25 mouse cellular contexts compared by ENCODE assay signal in the genomic region with DNA sequence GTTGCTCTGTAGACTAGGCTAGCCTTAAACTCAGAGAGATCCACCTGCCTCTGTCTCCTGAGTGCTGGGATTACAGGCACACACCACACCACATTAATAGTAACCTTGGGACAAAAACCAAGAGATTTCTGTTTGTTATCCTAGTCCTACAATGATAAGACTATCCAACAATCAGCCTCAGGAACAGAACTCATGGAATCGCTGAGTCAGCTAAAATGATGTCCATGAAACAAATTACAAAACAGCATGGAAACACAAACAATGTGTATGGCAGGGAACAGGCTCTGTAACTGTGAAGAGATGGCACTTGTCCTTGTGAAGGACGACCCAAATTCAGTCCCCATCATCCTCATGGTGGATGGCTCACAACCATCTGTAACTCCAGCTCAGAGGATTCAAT. TPM values are rescaled to one million over a fixed set of nuclear protein-coding genes. Genes with fewer than 3 reads are reported as not detected.
DNase-seq lines count a peak whose midpoint lies in the region; ATAC-seq and TF ChIP-seq lines count a peak whose summit lies in the region.
"Had no signal": no experiment of that assay in that cellular context is flagged by ENCODE, and none has a peak within 500 bp of the region (broad histone marks: within the 10 kb centered on the region; RNA-seq: fewer than 3 reads in every experiment).

No protein-coding gene starts in this region.

- H3K27me3 ChIP-seq in liver, adult 2 months (ENCODE audit: control insufficient read depth, insufficient read depth, low read length) = no peaks in the 10 kb centered on the region
- no peaks in the 10 kb centered on the region for H3K27me3 ChIP-seq in liver, embryonic 11.5 days (replicated peaks; ENCODE audit: control insufficient read depth, insufficient read depth, low read length)
- H3K27me3 ChIP-seq: embryonic facial prominence, embryonic 13.5 days; embryonic facial prominence, embryonic 15.5 days; forebrain, embryonic 12.5 days; Patski had no signal

- H3K4me2 ChIP-seq in liver, embryonic 11.5 days = no peak overlapping the region
- H3K4me2 ChIP-seq: embryonic facial prominence, embryonic 13.5 days; embryonic facial prominence, embryonic 15.5 days; forebrain, embryonic 12.5 days had no signal

- no peak overlapping the region for H3K4me3 ChIP-seq in liver, adult 2 months (ENCODE audit: insufficient read depth, low read depth, low read length)
- no peak overlapping the region for H3K4me3 ChIP-seq in liver, embryonic 11.5 days (ENCODE audit: low read depth, low read length)
- no peak overlapping the region for H3K4me3 ChIP-seq in ES-E14 (ENCODE audit: insufficient read depth in 1 of 2, low read depth in 1 of 2, low read length in 2 of 2, poor library complexity in 1 of 2, severe bottlenecking in 1 of 2)
- H3K4me3 ChIP-seq in gastrocnemius, adult 2 months = no peak overlapping the region
- H3K4me3 ChIP-seq: embryonic facial prominence, embryonic 13.5 days; embryonic facial prominence, embryonic 15.5 days; erythroblast, embryonic 14.5 days; forebrain, embryonic 10.5 days; forebrain, embryonic 12.5 days had no signal

- H3K27ac ChIP-seq in liver, adult 2 months (replicated peaks; ENCODE audit: insufficient read depth, low read depth, low read length) = no peak overlapping the region
- H3K27ac ChIP-seq in liver, embryonic 11.5 days (ENCODE audit: low read depth, low read length) = no peak overlapping the region
- no peak overlapping the region for H3K27ac ChIP-seq in ES-E14 (ENCODE audit: insufficient read depth, low read depth, low read length, poor library complexity, severe bottlenecking)
- no peak overlapping the region for H3K27ac ChIP-seq in gastrocnemius, adult 2 months
- H3K27ac ChIP-seq: embryonic facial prominence, embryonic 13.5 days; embryonic facial prominence, embryonic 15.5 days; forebrain, embryonic 10.5 days; forebrain, embryonic 12.5 days had no signal

- TF ChIP-seq CTCF in liver, adult 2 months (IDR thresholded peaks at IDR 0.05; ENCODE audit: low read depth, low read length) = no peak
- no peak for TF ChIP-seq CTCF in gastrocnemius, adult 2 months (IDR thresholded peaks at IDR 0.05)

- H3K36me3 ChIP-seq in liver, adult 2 months (ENCODE audit: control insufficient read depth, insufficient read depth, low read length) = peaks cover 12% of the 10 kb centered on the region
- H3K36me3 ChIP-seq in liver, embryonic 11.5 days (ENCODE audit: control insufficient read depth, insufficient read depth, low read length) = peaks cover 5% of the 10 kb centered on the region
- peaks cover 8% of the 10 kb centered on the region for H3K36me3 ChIP-seq in ES-E14 (ENCODE audit: control insufficient read depth, insufficient read depth, low read length, poor library complexity, severe bottlenecking)

- DNase-seq in liver, adult 2 months (ENCODE audit: extremely low read depth, low read depth, low spot score) = peak; percentile 57
- no peak for DNase-seq in liver, embryonic 11.5 days (ENCODE audit: low spot score)
- DNase-seq in ES-E14 (ENCODE audit: low read depth, low spot score) = no peak
- DNase-seq in gastrocnemius, adult 2 months = no peak
- DNase-seq: adrenal gland, adult 8-10 months; adrenal gland, postnatal 14 days; adrenal gland, postnatal 36 days; cerebellum, adult 11 months; cerebellum, adult 18-20 months; cerebellum, adult 8-10 months; cerebellum, adult 9-11 months; cerebellum, postnatal 14 days; cerebellum, postnatal 36 days; embryo, embryonic 11 days had no signal

- no peaks in the 10 kb centered on the region for H3K9me3 ChIP-seq in liver, embryonic 11.5 days (ENCODE audit: control insufficient read depth, low read length)
- no peaks in the 10 kb centered on the region for H3K9me3 ChIP-seq in ES-E14 (ENCODE audit: control insufficient read depth, insufficient read depth, low read depth, low read length)
- H3K9me3 ChIP-seq: embryonic facial prominence, embryonic 13.5 days; embryonic facial prominence, embryonic 15.5 days; forebrain, embryonic 10.5 days; forebrain, embryonic 12.5 days had no signal

- WGBS in liver, adult 2 months = 54% methylated on average over 2 of the region's 2 CpGs
- 81% methylated on average over 2 of the region's 2 CpGs for WGBS in liver, embryonic 11.5 days

- in situ Hi-C loops in ES-E14 (cut with MboI; ENCODE audit: low sequenced_read_pairs in 2 of 2, unreplicated experiment in 2 of 2) = no loop called here

- H3K79me2 ChIP-seq in liver, adult 2 months (ENCODE audit: control insufficient read depth, insufficient read depth, low read length) = peaks cover 20% of the 10 kb centered on the region; the same call in 1 of the 2 replicates

- TF ChIP-seq POLR2A in liver, adult 2 months (IDR thresholded peaks at IDR 0.05; ENCODE audit: extremely low read depth, insufficient read depth, low read length) = no peak

- intact Hi-C loops in gastrocnemius, adult 2 months (cut with DNase I) = no loop called here

- peaks cover 2% of the 10 kb centered on the region; the same call in 1 of the 2 replicates for H3K4me1 ChIP-seq in liver, adult 2 months (ENCODE audit: control insufficient read depth, insufficient read depth, low read length)
- 0 out of 2 replicates have a peak, but pooled peaks cover 2% of the 10 kb centered on the region for H3K4me1 ChIP-seq in liver, embryonic 11.5 days (replicated peaks; ENCODE audit: control insufficient read depth, insufficient read depth, low read length)
- H3K4me1 ChIP-seq in ES-E14 (ENCODE audit: control insufficient read depth in 2 of 2, insufficient read depth in 2 of 2, low read length in 2 of 2, poor library complexity in 1 of 2) = peaks cover 0 to 1% of the 10 kb centered on the region in 2 experiments; a peak in 1 of 4 replicates
- H3K4me1 ChIP-seq: forebrain, embryonic 10.5 days had no signal

- ATAC-seq in liver, embryonic 11.5 days (replicated peaks; ENCODE audit: low FRiP score) = no peak
- ATAC-seq in cerebellum, adult (ENCODE audit: insufficient number of reproducible peaks, low FRiP score, low TSS enrichment) = no peak
- ATAC-seq: activated CD4-positive, CD25-positive, alpha-beta regulatory T cell, adult 4 months; forebrain, embryonic 14.5 days; forebrain, embryonic 16.5 days; Patski had no signal

- no peak overlapping the region for H3K9ac ChIP-seq in liver, adult 2 months (ENCODE audit: low read depth, low read length)
- no peak overlapping the region for H3K9ac ChIP-seq in liver, embryonic 11.5 days (ENCODE audit: low read depth, low read length)
- no peak overlapping the region for H3K9ac ChIP-seq in ES-E14 (ENCODE audit: insufficient read depth, low read depth, low read length, poor library complexity, severe bottlenecking)
- H3K9ac ChIP-seq: embryonic facial prominence, embryonic 13.5 days; embryonic facial prominence, embryonic 15.5 days; forebrain, embryonic 12.5 days had no signal

TF ChIP-seq in ES-E14, 5 proteins besides CTCF, POLR2A, EP300 and RAD21:
- TF ChIP-seq CHD2 (IDR thresholded peaks at IDR 0.05; ENCODE audit: low read depth, low read length) = no peak
- TF ChIP-seq ZNF384 (IDR thresholded peaks at IDR 0.05; ENCODE audit: low read depth, low read length) = no peak
- no peak for TF ChIP-seq HCFC1 (IDR thresholded peaks at IDR 0.05; ENCODE audit: borderline replicate concordance, insufficient read depth, low read length)
- TF ChIP-seq ZC3H11A (IDR thresholded peaks at IDR 0.05; ENCODE audit: borderline replicate concordance, low read depth, low read length) = no peak
- TF ChIP-seq MAFK (IDR thresholded peaks at IDR 0.05; ENCODE audit: insufficient read depth, low read depth, low read length) = peak; percentile 100
TF ChIP-seq in ES-E14: peak in this region for 1.

RNA-seq across cellular contexts. Expression of a gene that starts 8.4 kb away (rescaled TPM):
- 14.9 and 15.9 TPM in 2 replicates for total RNA-seq in liver, adult 2 months (2014; rRNA removed)
- 11.5 and 17.4 TPM in 2 replicates for polyA plus RNA-seq in liver, adult 2 months (2012; rRNA removed)
- polyA plus RNA-seq in liver, embryonic 11.5 days (2014; fragmentation: Nextera tagmentation; extraction: Ambion mirVana) = 68.0 and 69.0 TPM in 2 replicates
- total RNA-seq in ES-E14 (2012; rRNA removed) = 49.9 and 63.1 TPM in 2 replicates
- 10 to 100 TPM; 78.9 to 89.0 TPM for total RNA-seq in gastrocnemius, adult 2 months (2021)

RNA-seq across cellular contexts. Expression of a gene that starts 47.9 kb away (rescaled TPM):
- total RNA-seq in liver, adult 2 months (2014; rRNA removed) = not detected in 2 replicates
- polyA plus RNA-seq in liver, adult 2 months (2012; rRNA removed) = not detected in 2 replicates
- 0.51 TPM in 1 of 2 replicates, not detected in the other for polyA plus RNA-seq in liver, embryonic 11.5 days (2014; fragmentation: Nextera tagmentation; extraction: Ambion mirVana)
- 10.6 and 22.7 TPM in 2 replicates for total RNA-seq in ES-E14 (2012; rRNA removed)
- 10 to 100 TPM; 34.3 to 42.6 TPM for total RNA-seq in gastrocnemius, adult 2 months (2021)
- total RNA-seq: common myeloid progenitor, adult 5-6 weeks had no signal
- polyA plus RNA-seq: activated CD4-positive, CD25-positive, alpha-beta regulatory T cell, adult 4 months; erythroblast, embryonic 14.5 days; Patski had no signal

Comparison
In these comparisons a context has a peak if more than half of its experiments do, and no peak if none do; other contexts are left out.
1. RNA of a gene that starts 47.9 kb away (total RNA-seq): 34.3 to 42.6 TPM in gastrocnemius, adult 2 months and 10.6 to 22.7 TPM in ES-E14; not detected in liver, adult 2 months; every median in the first group is over 10 times any median in the second.